Mouse (Mus musculus) bone marrow macrophage, adult 2 months (primary cell): Measurements from ENCODE around the gene Mrpl58.

Experiments used
- CTCF ChIP-seq: IDR thresholded peaks from 2 replicates; pipeline ENCODE4 v1.5.1; 2012; ENCODE audit warnings: low read depth, mild to moderate bottlenecking, low read length, moderate library complexity
- POLR2A ChIP-seq: IDR thresholded peaks from 2 replicates; pipeline ENCODE4 v1.6.1; 2012; ENCODE audit warnings: mild to moderate bottlenecking, low read depth, low read length, borderline replicate concordance

GRCm38 (mm10) chr11:115435596-115436337 lies 32.2 kb downstream of the Mrpl58 start:
- no peak for TF ChIP-seq CTCF
- no peak for TF ChIP-seq POLR2A
